Mouse (Mus musculus): ENCODE measurements around the gene Gm8104.
"Not testable (repeated sequence)": the region's sequence is repeated elsewhere in the genome, so short reads cannot be mapped to it uniquely, and the experiment has no call there.

The Gm8104 gene

DNA sequence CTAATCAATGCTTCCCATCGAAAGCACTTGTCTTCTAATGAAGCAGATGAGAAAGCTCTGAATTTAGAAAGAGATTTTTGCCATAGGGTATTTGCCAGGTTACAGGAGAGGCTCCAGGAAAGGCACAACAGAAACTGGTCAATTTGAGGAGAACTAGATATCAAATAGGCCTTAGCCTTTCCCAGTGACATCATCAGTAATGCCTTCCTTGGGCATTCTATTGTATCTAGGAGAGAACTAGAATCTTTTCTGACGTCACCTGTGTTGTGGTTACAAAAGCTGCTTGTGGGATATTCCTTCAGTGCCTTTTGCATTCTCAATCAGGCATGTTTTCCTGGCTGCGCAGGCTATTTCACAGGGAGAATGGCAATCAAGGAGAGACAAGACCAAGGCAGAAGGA is at the start of gene Gm8104:
Gm8104 (plus strand) TSS at position 301 of the 400 bp plus-strand sequence.
- DNase-seq (ENCODE audit: low spot score) = not testable (repeated sequence)

DNA sequence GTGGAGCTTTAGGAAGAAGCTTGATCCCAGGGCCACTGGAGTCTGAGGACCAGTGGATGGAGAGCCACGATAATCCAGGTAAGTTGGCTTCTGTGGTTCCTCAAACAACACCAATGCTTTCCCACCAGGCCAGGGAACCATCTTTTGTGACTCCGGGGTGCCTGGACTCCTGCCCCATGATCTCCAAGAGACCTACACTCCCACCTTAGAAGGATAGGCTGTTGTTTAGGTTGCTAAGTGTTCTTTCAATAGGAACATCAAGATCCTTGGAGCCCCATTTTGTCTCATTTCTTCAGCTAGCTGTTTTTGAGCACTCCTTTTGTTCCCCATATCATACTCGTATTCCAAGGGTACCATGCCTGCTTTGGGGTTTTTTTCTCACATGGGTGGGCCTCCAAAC is 42.3 kb upstream of the Gm8104 start:
- not testable (repeated sequence) for DNase-seq (ENCODE audit: low spot score)

DNA sequence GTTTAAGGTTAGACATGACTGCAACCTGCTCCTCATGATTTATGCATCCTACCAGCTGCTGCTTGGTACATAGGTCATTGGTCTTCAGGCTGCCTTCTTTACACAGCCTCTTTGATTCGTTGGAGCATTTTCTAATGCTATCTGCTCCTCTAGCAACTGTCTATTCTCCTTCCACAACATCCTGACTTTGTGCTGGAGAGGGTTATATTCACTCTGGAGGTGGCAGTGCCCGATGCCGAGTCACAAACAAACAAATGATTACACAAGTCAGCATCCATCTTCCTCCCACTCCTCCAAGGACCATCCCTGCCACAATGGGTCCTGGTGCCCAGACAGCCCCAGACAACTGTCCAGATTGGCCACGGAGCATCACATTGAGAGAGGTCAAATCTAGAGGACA is 40.2 kb upstream of the Gm8104 start:
- DNase-seq (ENCODE audit: low spot score) = not testable (repeated sequence)

DNA sequence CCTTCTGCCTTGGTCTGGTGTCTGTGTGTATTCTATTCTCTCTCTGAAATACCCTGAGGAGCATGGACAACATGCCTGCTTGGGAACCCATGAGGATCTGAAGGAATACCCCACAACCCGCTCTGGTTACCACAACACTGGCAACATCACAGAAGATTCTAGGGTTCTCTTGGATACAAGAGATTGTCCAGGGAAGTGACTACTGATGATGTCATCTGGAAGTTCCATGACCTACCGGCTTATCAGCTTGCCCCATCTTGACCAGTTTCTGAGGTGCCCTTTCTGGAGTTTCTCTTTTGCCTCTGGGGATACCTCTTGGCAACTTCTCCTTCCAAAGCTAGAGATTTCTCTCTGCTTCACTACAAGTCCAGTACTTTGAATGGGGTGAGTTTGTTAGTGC is 23.9 kb upstream of the Gm8104 start, which contains the start of gene Gm8094:
Gm8094 (minus strand) TSS at position 101 of the 400 bp plus-strand sequence.
- not testable (repeated sequence) for DNase-seq (ENCODE audit: low spot score)

DNA sequence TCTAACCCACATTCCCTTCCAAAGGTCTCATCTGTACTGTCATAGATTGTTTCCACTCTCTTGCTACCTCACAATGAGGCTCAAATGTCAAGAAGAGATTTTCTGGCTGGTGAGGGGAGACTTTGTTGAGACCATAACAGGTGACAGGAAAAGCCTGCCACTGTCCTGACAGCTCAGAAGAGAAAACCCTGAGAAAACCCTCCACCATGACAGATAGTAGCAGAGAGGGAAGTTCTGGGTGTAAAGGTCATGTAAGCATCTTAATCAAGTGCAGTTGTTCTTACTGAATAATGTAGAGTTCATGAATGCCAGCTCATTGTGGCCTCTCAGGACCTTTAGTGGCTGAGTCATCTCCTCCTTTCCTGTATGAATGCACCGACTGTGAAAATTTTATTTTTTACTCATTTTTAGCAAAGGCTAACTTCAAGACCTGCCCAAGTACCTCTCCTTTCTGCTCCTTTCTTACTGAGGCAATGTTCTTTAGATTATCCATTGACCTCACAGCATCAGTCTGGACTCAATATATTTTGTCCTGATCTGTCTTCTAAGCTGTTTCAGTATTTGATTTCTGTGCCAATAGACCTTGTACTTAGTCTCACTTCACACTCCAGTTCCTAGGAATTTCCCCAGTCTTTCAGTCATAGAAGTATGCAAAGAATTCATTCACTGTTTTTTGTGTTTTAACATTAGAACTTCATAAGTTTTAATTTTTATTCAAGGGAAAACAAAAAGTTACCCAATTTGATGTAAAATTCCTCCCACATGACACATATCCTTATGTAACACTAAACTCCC is 15.3 kb upstream of the Gm8104 start:
- not testable (repeated sequence) for DNase-seq (ENCODE audit: low spot score)

DNA sequence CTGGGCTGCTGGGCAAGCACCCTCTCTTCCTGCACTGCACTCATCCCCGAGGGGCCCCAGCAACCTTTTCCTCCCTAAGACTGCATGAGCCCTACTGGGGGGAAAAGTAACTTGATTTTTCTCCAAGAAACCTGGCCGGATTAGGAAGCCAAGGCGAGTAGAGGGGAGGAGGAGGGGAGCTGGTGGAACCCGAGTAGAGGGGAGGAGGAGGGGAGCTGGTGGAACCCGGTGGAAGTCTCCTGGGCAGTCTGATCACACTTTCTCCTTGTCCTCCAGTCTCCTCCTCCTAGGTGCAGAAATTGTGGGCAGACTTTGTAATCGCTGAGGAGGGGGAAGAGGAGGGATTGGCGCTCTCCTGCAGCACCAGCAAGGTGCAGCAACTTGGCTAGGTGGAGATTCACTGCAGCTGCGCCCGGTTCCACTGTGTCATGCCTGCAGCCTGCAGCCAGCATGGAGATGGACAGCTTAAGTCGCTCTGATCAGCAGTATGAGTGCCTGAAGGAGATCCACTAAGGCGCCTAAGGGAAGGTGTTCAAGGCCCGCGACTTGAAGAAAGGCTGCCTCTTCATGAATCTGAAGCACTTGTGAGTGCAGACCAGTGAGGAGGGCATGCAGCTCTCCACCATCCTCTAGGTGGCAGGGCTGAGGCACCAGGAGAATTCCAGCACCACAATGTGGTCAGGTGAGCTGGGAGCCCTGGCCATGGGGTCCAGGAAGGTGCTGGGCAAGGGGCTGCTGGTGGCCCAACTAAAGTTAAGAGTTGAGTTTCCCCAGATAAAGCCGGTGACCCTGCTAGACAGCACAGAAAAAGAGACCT is 11.1 kb upstream of the Gm8104 start:
- DNase-seq (ENCODE audit: low spot score) = not testable (repeated sequence)

DNA sequence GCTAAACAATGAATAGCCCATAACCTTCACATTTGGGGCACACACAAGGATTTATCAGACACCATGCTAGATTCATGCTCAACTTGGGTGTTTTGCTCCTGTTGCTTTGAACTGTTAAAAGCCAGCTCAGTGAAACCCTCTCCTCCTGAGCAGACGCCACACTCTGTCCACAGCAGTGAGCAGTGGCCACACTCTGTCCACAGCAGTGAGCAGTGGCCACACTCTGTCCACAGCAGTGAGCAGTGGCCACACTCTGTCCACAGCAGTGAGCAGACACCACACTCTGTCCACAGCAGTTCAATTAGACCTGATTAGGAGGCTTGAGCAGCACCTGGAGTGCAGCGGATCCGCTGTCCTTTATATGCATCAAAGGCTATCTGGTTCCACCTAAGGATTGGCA is 19.3 kb downstream of the Gm8104 start:
- not testable (repeated sequence) for DNase-seq (ENCODE audit: low spot score)

DNA sequence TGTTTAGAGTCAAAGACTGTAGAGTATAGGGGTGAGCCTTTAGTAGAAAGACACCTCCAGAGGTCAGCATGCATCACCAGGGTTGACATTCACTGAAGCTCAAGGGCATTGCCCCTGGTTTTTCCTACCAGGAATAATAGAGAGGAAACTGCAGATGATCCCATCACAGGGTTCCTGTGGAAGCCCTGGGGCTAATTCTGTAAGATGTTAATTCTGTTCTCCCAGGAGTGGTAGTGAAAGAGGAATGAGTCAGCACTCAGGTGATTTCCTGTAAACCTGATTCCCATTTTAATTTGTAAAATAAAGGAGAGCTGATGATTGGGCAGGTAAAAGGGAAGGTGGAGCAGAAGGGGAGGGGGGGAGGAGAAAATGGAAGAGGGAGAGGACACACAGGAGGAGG is 25.9 kb downstream of the Gm8104 start:
- not testable (repeated sequence) for DNase-seq (ENCODE audit: low spot score)
